Mouse (Mus musculus): ENCODE measurements around the gene Gja5. TPM values are rescaled to one million over a fixed set of nuclear protein-coding genes. Genes with fewer than 3 reads are reported as not detected.

The Gja5 gene
- polyA plus RNA-seq, 1 experiment from 2014 or later: 27.7 TPM

Other genes starting within 250 kb of the Gja5 start
- gene Ankrd35, start 234.6 kb upstream of the Gja5 start, polyA plus RNA-seq (2015; fragmentation: Nextera tagmentation; extraction: Ambion mirVana): 0.87 and 1.2 TPM in 2 replicates
- gene Pias3, start 208.3 kb upstream of the Gja5 start, polyA plus RNA-seq (2015; fragmentation: Nextera tagmentation; extraction: Ambion mirVana): 77.7 and 83.3 TPM in 2 replicates
- gene Nudt17, start 196.1 kb upstream of the Gja5 start, polyA plus RNA-seq (2015; fragmentation: Nextera tagmentation; extraction: Ambion mirVana): 13.8 TPM in 2 replicates
- gene Polr3c, start 177.1 kb upstream of the Gja5 start, polyA plus RNA-seq (2015; fragmentation: Nextera tagmentation; extraction: Ambion mirVana): 33.5 and 36.4 TPM in 2 replicates
- gene Rnf115, start 177.0 kb upstream of the Gja5 start, polyA plus RNA-seq (2015; fragmentation: Nextera tagmentation; extraction: Ambion mirVana): 53.0 and 53.1 TPM in 2 replicates
- gene Pdzk1, start 75.4 kb upstream of the Gja5 start, polyA plus RNA-seq (2015; fragmentation: Nextera tagmentation; extraction: Ambion mirVana): not detected in 2 replicates
- gene Cd160, start 75.3 kb upstream of the Gja5 start, polyA plus RNA-seq (2015; fragmentation: Nextera tagmentation; extraction: Ambion mirVana): 0.15 and 0.27 TPM in 2 replicates
- gene Gpr89, start 653 bp downstream of the Gja5 start, polyA plus RNA-seq (2015; fragmentation: Nextera tagmentation; extraction: Ambion mirVana): 40.3 and 41.5 TPM in 2 replicates
- gene Gja8, start 21.3 kb downstream of the Gja5 start, polyA plus RNA-seq (2015; fragmentation: Nextera tagmentation; extraction: Ambion mirVana): 0.03 TPM in 1 of 2 replicates, not detected in the other

Data from limb, embryonic 13.5 days (tissue).